Mouse (Mus musculus) adrenal gland, postnatal 36 days (tissue): ENCODE measurements at regions not wholly inside any gene's neighbourhood (a gene's known extent, or its start where the extent isn't known, plus 50 kb on each side); places are given as distances from the start of the nearest gene placed in this dataset.
A peak's percentile ranks its signal among the peaks of the same experiment; 100 is the strongest.

Source experiments
- DNase-seq, 2 experiments: peaks; one replicate each; pipeline ENCODE4 v3.0.0; 2021; ENCODE audit warnings: mixed read lengths in 1 of 2

DNA sequence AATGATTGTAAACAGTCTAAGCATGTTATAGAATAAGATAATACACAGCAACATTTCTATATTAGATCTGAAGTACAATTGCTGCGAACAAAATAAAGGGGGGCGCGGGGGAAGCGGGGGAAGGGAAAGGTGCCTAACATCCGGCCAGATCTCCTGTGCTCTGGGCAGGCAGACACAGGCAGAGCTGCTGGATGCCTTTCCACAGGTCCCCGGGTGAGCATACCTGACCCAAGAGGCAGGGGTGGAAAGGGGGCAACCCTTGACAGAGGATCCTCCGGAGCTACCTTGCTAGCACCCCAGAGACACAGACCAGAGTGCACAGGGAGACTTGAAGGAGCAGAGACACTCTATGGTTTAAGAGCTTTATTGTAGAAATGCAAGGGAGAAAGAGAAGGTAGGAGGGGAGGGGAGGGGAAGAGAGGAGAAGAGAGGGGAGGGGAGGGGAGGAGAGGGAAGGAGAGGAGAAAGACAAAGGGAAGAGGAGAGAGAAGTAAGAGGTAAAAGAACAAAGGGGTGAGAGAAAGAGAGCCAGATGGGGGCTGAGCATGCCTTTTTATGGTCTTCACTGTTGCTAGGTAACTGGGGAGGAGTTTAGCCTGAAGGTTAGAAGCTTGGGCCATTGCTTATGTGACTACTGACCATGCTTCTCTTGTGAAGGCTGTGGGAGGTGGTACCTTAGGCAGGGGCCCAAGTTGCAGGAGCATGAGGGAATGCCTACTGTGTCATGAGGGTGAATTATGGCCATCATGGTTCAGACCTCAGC lies 308.2 kb upstream of the Negr1 start:
- no peak for DNase-seq

DNA sequence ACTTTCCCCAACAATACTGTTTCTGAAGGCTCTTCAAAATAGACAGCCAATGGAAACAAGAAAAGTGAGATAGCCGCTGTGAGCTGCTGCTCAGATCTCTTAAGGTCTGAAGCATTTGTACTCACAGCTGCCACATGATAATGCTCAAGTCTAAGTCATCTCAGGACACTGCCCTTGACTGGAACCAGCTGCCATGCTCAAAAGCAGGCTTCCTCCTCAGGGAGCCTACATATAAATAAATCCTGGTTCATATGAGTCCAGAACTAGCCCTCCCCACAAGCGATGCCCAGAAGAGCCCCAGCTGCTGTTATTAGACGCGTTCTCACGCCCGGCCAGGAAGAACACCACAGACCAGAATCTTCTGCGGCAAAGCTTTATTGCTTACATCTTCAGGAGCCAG lies 304.9 kb upstream of the Negr1 start:
- DNase-seq = no peak

DNA sequence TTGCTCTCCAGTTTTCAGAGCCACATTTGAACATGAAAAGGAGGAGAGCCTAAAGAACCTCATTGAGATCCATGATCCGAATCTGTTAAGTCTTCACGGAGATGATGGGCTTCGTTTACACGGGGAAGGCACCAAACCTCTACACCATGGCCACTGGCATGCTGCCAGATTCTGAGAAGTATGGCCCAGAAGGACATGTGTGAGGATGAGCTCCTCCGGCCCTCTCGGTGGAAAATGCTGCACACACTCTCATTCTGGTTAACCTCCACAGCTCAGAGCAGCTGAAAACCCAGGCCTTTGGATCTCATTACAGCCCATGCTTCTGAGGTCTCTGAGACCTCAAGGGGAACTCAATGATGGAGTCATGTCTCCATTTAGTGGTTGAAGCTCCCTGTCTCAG lies 296.9 kb upstream of the Negr1 start:
- no peak for DNase-seq

DNA sequence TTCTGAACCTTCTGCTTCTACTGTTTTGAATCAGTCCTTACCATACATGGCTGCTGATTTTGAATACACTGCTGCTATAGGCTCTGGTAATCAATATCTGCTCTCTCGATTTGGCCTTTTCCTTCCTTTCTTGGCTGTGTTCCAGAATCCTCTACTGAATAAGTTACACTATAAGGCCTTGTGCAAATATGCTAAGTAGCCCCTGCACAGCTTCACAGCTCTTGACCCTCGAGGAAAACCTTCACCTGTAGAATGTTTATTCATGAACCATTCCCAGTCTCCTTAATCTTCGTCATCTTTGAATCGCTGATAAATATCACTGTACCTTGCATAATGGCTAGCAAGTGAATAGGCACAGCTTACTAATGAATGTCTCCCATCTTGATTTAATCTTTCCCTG lies 293.9 kb upstream of the Negr1 start:
- no peak for DNase-seq

DNA sequence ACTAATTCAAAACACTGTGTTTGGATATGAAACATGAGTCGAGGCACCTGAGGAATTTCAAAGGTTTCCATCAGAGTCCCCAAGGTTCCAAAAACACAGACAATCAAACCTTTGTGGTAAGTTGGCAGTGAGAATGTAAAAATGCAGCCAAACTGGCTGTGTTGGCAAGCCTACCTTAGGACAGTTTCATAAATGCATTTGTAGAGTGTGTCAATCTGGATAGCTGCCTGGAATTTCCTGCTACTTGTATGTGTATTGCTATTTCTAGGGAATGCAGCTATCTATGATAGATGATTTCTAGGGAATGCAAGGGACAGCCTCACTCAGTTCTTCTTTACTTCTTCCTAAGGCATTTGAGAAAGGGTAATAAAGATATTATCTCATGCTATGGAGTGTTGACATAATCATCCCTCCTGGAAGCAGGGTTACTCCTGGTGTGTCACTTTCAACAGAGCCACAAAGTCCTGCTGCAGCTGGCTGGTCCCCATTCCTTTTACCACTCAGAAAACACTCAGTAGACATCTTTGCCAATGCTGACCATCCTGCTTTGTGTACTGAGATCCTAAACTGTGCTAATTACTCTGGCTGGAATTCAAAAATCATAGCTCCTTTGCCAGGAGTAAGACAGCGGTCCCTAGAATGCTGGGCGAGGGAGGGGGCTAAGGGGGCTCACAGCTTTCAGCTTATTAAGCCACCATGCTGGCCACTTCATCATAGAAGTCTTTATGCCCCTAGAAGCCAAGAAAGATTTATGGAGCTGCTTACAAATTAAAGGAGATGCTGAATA lies 261.4 kb upstream of the Negr1 start:
- DNase-seq = no peak

DNA sequence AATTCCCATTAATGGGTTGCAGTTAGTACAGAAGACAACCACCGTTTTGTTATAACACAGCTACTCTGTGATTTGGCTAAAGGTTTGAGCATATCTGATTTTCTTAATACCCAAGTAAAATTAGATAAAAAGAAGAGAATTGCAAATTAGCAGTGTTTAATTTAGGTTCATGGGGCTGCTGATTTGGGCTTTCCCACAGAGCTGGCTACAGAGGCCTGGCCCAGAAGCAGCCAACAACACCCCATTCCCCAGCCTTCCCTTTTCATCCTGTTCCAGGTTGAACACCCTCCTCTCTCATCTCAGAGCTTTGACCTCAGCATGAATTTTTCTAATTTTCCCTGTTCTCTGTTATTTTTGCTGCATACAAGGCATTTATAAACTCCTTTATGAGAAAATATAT lies 260.3 kb upstream of the Negr1 start:
- no peak for DNase-seq

DNA sequence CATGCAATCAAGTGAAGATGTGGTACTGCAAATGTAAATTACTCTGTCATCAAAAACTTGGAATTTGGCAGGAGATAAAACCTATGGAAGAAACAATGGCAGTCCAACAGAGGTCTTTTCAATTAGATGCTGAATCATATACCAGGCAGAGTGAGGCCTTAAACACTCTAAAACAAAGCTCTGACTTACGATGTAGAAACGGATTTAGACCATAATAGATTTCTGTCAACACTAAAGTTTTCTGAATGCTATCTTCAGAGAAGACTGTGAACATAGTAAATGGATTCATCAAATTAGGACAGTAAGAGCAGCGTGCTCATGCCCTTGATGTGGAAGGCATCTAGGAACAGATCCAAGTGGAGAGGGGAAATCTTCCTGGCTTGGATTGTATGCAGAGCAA lies 259.8 kb upstream of the Negr1 start:
- no peak for DNase-seq

DNA sequence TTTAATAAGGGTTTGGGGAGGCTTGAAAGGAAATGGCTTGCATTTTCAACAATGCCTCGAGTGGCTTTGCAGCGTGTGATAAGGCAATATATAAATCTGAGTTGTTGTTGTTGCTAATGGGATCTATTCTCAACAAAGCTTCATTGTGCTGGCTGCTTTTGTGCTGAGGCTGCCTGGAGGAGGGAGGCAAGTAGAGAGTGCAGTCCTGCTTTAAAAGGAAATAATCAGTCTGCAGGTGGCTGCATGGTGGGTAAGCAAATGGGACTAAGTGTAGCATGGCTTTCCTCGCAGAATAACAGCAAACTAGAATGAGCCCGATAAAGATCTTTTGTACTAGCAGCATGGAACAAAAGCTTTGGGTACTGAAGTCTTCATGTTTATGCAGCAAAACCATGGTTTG lies 257.4 kb upstream of the Negr1 start:
- no peak for DNase-seq

DNA sequence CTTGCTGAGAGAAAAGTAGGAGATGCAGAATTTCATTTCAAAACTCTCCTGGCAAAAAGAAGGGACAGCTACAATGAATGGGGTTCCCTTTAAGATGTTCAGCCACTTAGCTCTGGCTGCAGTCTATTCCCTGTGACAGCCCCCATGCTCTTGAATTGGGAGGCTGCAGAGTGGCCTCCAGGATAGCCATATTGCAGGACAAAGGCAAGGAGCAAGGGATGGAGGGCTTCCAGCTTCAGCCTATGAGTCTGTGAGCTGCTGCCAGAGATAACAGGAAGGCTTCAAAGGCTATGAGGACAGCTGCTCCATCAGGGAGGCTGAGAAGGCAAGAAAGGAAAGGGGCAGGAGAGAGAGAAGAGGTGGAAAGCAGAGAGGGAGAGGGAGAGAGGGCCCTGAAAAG lies 256.5 kb upstream of the Negr1 start:
- DNase-seq = no peak

DNA sequence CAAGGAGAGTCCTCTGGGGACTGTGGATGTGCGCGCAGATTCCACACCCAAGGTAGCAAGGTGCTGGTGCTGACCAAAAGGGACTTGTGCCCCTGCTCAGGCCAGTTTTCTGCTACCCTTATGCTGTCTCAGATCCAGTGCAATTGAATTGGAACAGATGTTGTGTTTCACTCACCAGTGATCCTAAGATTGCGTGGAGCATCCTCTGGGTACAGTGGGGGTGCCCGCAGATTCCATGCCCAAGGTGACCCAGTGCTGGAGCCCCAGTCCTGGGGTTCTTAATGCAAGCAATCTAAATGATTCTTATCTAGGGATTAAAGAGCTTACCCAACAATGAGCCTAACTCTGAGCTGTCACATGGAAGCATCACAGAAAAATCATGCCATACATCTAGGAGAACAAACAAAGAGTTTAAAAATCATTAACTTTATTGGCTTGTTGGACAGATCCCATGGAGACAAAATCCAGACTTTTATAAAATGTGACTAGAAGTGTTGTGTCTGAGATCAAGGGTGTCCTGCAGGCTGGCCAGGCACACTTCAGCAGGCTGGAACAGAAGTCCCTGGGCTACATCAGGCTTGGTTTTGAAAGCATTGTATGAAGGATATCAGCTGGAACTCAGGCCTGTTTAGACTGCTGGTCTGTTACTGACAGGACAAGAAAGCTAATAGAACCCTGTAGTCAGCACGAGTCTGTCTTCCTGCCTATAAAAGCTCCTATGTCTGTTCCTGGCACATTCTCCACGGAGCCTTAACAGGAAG lies 226.4 kb upstream of the Negr1 start:
- DNase-seq = no peak

DNA sequence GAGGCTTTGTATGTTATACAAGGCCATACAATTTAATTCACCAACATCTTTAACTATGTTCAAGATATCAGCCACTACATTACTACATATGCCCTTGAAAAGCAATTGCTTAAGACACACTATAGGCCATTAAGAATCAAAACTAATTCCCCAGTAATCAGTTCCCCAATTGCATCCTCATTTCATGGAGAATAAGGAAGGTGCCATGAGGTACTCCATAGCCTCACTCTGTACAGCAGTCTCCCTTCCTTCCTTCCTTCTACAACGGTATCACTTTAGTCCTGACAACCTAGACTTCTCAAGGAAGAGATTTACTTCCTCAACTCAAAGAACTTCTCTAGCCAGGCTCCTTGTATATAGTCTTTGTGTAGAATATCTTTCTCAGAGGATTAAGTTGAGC lies 220.1 kb upstream of the Negr1 start:
- no peak for DNase-seq

DNA sequence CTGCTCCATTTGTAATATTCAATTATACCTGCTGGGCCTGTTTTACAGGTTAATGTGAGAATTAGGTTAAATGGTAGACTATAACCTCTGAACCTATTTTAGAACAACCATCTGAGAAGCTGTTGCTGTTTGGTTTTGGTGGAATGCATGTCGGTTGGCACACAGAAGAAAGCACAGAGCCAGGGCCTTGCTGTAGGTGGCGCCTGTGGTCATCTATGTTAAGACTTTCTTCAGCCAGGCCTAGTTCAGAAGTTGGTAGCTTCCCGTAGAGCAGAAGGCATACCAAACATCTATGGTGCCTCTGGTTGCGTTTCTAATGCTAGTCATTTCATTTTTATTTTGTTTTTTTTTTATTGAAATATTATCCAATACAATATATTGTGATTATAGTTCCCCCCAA lies 209.9 kb upstream of the Negr1 start:
- DNase-seq = peak in 1 of 2 experiments; percentile 1

DNA sequence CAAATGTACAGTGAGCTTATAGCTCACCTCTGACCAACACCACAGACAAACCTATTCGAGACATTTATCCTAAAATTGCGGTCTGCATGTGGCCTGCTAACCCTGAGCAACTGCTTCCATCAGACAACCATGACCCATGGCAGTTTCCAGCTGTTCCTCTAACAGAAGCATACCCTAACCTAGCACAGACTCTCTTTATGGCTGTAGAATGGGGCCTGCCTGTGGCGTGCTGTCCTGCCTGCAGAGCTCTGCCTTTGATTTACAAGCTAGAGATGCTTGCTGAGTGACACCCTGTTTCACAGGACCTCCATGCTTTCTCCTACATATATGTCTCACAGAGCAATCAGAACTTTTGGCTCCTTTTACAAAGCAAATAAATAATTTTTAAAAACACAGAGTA lies 208.2 kb upstream of the Negr1 start:
- DNase-seq = no peak

DNA sequence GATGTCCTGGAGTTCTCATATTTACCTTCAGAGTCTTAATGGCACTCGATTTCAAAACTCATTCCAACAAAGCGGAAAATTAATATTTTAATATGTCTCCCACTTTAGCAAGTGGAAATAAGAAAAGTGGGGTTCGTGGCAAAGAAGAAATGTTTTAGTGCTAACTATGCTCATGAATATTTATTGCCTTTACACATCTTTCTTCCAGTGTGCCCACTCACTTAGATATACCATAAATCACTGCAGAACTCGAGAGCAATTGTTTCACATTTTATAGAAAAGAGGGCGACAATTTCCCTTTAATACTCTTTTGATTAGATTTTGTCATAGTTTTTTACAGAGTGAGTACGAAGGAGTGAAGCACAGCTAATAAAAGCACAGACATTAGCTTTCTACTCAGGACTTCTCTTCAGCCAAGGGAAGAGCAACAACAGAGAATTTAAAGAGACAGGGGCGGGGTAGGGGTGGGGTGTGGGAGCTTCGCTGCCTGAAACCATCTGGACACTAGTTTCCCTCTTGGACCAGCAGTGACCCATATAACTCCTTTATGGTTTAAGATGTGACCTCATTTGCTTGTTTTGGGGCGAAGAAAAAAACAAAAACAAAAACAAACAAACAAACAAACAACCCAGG lies 207.6 kb upstream of the Negr1 start:
- DNase-seq = no peak

DNA sequence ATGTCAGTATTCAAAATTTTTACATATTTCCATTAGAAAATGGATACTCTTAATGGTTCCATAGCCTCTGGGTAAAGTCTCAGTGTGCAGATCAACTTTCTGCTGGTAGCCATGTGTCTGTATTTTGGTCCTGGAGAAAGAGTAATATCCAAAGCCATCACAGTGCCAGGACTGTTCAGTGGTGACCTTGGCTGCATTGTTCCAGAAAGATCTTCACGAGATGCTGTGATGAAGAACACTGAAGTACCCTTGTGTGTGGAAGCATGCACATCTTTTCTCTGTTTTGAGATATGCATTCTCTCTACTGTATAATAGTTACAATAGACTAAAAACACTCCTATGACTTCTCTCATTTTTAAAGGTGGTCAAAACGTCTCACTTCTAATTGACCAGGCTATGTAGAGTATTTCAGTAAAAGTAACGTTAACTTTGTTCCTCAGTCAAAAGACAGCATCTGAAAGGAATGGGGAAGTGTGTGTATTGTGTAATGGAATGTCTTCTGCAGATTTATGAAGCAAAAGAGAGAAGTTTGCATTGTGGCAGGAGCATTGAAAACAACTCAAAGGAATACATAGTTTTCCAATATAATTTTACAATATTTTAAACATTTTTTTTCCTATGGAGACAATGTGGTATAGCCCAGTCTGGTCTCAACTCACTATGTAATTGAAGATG lies 192.8 kb upstream of the Negr1 start:
- no peak for DNase-seq

DNA sequence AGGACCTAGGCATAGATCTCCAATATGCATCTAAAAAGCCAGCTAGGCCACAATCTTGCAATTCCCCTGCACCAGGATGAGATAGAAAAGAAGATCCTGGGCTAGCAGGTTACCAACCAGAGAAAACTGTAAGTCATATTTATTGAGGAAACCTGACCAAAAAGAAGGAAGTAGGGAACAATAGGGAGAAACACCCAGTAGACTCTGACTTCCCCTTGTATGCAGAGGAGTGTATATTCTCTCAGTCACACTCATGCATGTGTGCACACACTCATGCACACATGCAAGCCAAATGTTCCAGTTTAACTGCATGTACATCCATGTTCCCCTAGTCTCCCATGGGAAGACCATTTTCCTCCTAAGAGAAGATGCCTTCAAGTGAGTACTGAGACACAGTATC lies 184.9 kb upstream of the Negr1 start:
- DNase-seq = no peak

DNA sequence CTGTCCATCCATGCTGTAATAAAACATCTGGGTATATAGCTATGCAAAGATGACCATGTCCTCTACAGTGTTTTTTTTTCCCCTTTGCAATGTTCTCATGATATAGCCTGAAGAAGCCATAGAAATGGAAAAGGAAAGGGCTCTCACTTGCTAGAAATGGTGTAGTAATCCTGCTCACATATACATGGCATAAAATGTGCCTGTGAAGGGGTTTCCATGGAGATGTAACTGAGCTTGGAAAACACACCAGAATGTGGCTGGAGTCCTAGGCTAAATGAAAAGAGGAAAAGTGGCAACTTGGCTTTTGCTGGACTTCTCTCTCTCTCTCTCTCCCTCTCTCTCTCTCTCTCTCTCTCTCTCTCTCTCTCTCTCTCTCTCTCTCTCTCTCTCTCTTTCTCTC lies 178.7 kb upstream of the Negr1 start:
- DNase-seq = no peak

DNA sequence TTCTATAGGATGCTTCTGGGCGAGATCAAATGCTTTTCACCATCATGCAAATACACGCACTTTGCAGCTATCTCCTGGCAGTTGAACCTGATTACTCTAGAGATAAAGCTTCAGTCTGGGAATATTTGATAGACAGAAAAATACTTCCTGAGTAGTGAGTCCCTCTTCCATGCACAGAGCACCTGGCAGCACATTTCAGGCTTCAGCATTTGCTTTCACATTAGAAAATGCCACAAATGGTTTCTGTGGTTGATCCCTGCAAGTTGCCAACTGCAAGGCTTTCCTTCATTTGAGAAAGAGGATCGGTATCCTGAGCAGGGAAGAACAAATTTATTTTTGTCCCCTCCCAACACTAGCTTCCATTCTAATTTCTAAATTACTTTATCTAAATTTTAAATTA lies 155.5 kb upstream of the Negr1 start:
- DNase-seq = no peak

DNA sequence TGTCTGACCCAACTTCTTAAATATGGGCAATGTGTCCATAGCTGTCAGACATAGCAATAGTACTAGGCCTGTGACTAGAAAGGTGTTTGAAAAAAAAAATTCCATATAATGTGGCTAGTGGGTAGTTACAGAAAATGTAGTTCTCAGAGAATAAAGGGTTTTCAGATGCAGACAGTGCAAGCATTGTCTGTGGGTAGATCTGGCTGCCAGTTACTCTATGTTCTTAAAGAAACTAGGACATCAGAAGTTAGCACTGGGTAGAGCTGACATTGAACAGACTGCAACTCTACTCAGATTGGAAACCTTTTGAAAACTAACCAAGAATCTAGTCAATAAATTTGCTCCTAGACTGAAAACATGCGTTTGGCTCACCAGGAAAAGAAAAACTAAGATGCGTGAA lies 154.5 kb upstream of the Negr1 start:
- no peak for DNase-seq

DNA sequence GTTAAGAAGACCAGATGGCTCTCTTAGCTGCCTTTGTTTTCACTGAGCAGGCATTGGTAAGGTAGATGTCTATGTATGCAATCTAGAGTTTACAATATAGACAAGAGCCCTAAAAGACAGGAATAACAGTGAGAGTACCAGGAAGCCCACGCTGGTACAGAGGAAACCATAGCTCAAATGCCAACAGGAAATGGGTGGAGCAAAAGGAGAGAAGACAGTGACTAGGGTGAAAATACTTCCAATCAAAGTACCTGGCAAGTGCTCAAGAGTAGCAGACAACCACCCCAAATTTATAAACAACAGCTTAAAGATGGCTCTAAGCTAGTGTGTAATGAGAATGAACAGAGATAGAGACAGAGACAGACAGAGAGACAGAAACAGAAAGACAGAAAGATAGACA lies 151.5 kb upstream of the Negr1 start:
- DNase-seq = no peak

DNA sequence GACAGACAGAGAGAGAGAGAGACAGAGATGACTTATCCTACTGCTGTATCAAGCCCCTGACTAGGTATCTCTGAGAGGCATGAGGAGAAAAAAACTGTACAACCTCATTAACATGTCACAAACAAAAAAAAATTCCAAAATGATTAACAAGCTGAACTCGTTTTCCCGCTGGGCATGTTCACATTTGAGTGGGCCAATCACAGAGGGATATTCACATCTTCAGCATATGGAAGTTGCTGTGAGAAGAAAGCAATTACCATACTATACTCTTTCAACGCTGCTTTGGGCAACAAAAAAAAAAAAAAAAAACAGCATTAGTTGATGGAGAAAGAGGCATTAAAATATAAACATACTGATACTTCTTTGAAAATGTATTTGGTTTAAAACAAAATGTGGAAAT lies 148.8 kb upstream of the Negr1 start:
- no peak for DNase-seq
